Mouse (Mus musculus) layer of hippocampus, adult 8-10 months (tissue): ENCODE measurements at regions not wholly inside any gene's neighbourhood (a gene's known extent, or its start where the extent isn't known, plus 50 kb on each side); places are given as distances from the start of the nearest gene placed in this dataset.
A peak's percentile ranks its signal among the peaks of the same experiment; 100 is the strongest.

ENCODE experiments used
- DNase-seq, 2 experiments: peaks; one replicate each; pipeline ENCODE4 v3.0.0; 2022; ENCODE audit warnings: low spot score in 2 of 2

DNA sequence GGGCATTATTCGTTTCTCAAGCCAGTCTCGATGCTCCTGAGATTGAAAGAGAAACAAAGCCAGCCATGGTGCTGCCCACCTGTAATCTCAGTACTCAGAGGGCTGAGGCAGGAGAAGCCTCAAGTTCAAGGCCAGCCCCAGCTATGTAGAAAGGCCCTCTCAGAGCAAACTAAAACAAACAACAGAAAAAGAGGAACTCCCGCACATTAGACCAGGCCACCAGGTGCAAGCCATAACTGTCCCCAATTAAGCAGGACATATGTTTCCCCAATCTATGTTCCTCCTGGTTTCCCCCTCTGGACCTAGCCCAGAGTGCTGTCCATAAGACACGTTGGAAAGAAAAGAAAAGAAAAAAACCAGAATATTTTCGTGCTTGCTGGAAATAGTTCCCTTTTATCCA lies 142.5 kb downstream of the Cdc5l start:
- DNase-seq = no peak

DNA sequence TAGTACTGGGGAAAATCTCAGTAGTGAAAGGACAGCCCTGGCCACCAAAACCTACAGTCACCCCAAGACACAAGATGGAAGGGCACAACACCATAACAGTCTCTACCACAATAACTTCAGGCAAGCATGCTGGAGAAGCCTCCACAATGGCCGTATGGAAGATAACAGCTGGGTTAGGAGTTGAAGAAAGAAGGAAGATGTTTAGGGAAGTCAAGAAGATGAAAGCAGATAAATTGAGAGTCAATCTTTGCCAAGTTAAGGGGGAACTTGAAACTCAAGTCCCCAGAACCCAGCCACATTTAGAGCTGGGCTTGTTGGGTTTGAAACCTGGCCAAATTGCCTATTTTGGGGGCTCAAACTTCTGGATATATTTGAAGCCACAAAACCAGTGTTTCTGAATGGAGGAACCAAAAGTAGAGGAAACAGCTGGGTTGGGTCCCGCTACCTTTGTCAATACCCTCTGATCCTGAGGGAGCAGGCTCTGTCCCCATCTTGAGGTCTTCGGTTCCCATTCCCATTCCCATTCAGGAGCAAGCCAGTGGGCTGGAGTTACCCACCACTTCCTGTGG lies 147.8 kb downstream of the Cdc5l start:
- DNase-seq = no peak

- DNase-seq = no peak
Measured at GRCm38 (mm10) chr17:45281554-45281953, 152.0 kb downstream of the Cdc5l start.

DNA sequence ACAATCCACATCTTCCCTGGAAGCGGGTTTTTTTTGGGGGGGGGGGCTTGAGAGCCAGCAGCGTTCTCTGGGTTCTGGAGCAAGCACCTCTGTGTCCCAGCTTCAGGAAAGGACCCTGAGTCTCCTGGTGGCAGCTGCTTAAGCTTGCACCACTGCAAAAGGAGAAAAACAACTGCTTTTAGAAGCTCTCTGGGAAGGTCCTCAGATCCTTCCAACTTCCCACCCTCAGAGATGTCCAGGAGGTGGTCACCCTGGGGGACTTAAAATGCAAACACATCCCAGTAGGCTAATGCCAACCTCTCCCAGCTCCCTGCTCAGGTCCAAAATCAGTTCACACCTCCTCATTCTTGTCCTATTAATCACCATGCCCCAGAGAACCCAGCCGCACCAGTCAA lies 153.7 kb downstream of the Cdc5l start:
- DNase-seq = no peak

DNA sequence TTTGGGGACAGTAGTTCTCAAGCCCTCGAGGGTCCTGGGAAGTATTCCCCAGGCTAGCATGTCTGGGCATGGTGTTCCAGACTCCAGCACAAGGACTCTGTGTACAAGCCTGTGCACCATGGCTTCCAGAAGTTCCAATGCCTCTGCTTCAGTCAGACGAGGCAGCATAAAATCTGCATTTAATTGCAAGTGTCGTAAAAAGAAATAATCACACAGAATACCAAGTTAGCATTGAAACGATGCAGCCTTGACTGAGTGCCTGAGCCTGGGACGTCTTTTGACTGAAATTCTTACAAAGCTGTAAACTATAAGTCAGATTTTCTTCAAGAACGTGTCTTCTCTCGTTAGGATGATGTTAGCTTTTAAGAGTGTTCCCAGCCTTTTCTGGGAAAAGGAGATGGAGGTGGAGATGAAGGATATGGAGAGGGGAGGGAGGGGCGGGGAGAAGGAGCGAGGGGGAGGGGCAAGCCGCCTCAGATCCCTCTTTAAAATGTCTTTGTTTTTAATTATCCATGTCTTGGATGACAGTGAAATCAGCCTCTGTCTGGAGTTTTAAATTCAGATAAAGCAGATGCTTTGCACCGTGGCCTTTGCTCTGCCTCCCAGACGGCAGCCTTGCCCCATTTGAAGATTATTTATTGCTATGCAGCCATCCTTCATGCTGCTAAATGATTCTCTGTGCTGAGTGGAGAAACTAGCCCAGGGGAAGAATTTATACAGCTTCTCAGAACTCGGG lies 154.3 kb downstream of the Cdc5l start:
- no peak for DNase-seq

- DNase-seq = no peak
Measured at GRCm38 (mm10) chr17:45277516-45277915, 156.0 kb downstream of the Cdc5l start.

GRCm38 (mm10) chr17:45276686-45277405 lies 156.7 kb downstream of the Cdc5l start:
- no peak for DNase-seq

DNA sequence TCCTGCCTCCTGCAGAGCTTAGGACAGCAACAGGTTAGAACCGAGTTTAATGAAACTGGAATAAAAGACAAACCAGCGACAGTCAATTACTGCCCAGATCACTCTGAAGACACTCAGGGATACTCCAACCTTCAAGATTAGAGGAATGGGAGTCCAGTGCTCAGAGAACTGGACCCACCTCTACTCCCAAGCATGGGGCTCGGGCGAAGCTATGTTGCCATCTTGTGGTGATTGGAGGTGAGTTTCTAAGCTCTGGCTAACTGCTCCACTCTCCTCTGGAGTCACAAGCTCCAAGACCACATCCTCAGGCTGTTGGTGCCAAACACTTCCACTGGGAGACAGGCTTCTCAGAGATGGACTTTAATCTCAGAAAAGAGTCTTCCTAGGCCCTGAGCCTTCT lies 158.6 kb downstream of the Cdc5l start:
- DNase-seq = no peak

GRCm38 (mm10) chr17:45266776-45267175 lies 166.8 kb downstream of the Cdc5l start:
- no peak for DNase-seq

DNA sequence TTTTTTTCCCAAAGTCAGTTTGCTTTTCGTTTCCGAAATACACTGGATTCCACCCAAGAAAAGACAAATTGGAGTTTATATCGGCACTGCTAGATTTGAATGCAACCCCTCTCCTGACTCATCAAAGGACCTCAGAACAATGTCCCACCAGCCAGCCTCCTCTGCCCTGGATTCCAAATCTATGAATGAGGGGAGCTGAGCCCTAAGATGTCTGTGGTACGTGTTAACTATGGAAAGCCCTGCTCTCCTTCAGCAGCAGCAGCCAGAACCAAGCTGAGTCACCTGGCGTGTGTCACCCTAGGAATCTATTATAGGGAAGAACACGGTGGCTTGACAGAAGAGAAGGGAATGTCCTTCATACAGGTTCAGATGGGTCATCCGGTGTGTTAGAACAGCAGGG lies 167.9 kb downstream of the Cdc5l start:
- no peak for DNase-seq

GRCm38 (mm10) chr17:45264434-45264833 lies 169.1 kb downstream of the Cdc5l start:
- no peak for DNase-seq

- no peak for DNase-seq
Measured at GRCm38 (mm10) chr17:45260421-45260820, 173.1 kb downstream of the Cdc5l start.

DNA sequence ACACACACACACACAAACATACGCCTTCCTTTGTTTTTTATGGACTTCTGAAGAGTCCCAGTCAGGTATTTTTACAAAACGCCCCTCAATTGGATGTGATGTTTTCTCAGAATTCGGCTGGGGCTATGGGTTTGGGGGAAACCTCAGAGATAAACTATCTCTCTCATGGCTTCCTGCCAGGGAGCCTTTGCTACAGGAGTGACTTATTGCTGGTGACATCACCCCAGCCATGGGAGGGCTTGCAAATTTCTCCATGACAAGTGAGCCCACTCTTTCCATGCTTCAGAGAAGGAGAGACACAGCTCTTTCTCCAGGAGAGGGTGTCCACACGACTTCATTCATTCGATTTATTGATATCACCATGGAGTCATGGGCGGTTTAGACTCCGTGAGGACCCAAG lies 175.5 kb downstream of the Cdc5l start:
- DNase-seq = no peak

- no peak for DNase-seq
Measured at GRCm38 (mm10) chr17:45252593-45253230, 180.8 kb downstream of the Cdc5l start.

- peak; percentile 58 to 82 for DNase-seq
Measured at GRCm38 (mm10) chr17:45251034-45251730, 182.4 kb downstream of the Cdc5l start.

- no peak for DNase-seq
Measured at GRCm38 (mm10) chr17:45250450-45250849, 183.1 kb downstream of the Cdc5l start.

DNA sequence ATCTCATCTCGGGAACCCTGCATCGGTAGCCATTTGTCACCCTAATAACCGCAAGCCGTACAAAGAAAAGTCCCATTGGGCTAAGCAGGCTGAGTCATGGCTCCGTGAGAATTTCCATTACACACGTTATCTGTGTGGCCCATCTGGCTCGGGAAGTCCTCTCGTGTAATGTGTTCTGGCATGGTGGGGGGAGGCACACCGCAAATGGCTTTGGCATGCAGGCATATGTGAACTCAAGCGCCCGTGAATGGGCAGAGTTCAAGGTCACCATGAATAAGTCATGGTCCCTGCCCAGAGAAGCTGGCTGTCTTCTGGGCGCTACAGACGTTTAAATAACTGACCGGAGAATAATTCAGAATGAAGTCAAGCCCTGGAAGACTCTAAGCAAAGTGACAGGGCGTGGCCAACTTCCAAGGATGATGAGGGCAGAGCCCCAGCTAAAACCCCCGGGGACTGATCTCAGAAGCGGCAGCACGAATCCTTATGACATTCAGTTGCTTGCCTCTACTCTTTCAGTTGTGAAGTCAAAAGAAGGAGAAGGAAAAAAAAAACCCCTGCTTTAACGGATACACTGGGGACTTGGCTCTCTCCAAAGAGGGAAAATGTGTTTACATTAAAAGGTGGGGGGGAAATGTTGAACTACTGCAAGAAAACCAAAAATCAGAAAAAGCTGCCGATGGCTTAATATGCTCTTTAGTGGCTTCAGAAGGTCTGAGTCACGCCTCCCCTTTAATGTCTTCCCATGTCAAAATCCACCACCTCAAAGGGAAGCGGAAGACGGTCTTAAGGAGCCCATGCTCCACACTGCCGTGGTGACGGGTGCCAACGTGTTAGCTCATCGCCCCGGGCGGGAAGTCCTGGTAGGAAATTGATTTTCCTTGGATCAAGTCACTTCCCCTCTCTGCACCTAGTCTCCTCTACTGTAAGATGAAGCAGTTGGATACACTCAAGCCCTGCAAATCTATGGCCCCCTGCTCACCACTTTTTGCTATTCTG lies 186.1 kb downstream of the Cdc5l start:
- DNase-seq = no peak

DNA sequence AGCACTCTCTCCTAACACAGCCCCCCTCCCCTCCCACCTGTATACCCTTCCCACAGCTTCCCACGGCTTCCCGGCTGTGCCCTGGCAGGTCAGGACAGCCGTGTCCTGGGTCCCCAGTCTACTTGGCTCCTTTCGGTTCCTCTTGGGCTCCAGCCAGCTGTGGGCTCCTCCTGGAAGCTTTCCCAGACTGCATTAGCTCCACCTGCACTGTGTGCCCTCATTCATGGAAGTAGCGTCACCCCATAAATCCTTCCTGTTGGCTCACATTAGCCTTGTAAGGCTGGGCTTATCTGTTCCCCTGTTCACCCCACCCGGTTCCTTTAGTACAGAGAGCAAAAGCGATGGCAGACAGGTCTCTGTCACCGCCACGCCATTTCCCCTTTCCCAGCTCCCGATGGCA lies 188.7 kb downstream of the Cdc5l start:
- no peak for DNase-seq

DNA sequence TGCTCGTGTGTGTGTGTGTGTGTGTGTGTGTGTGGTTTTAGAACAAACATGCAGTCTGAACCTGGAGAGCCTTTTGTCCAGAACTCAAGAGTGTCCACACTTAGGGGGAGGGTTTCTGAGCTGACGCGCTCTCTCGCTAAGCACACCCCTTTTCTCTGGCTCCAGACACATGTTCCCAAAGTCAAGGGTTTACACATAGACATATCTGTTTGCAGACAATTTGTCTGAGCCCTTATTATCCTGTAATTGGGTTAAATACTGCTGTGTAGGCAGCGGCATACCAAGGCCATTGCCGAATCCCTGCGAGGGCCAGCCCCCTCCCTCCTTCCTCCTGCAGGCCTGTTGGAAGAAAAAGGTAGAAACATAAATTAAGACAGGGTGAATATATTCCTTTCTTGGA lies 190.4 kb downstream of the Cdc5l start:
- DNase-seq = no peak

GRCm38 (mm10) chr17:45242076-45242475 lies 191.5 kb downstream of the Cdc5l start:
- peak; percentile 24 to 32 for DNase-seq
